Mouse (Mus musculus) gastrocnemius, adult 18-20 months (tissue): Measurements from ENCODE around the gene Zc3h6. TPM values are rescaled to one million over a fixed set of nuclear protein-coding genes. Genes with fewer than 3 reads are reported as not detected.

Experiments used
- DNase-seq: peaks from one replicate; pipeline ENCODE4 v3.0.0; 2021; ENCODE audit warnings: low spot score
- microRNA-seq: library from miRNA; unstranded; fragments of <30 nt; microRNA quantifications from one replicate; pipeline ENCODE4 v1.2.0, GENCODE M21; 2021
- total RNA-seq, 2 experiments: library from RNA; stranded (reverse); gene quantifications; 2 replicates each; pipeline ENCODE4 v1.2.3; 2021

Zc3h6 gene
- total RNA-seq, 2 experiments from 2014 or later, result 7.2 to 7.6 TPM

DNA sequence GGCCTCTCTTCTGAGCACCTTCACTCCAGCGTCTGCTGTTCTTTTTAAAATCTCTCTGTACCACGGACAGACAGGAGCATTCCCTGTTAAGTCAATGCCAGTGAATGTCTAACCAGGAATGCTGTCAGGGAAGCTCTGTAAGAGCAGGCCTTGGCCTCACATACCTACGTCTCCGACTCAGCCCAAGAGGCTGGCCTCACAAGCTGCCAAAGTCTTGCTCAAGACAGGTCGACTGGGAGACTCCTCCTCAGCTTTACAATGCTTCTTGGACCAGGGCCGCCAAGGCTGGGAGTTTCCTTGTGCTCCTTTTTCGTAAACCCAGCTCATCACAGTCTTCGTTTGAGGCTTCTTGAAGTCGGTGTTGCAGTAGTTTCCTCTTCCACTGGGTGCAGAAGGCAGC lies 57.6 kb downstream of the Zc3h6 start:
- no peak for DNase-seq

DNA sequence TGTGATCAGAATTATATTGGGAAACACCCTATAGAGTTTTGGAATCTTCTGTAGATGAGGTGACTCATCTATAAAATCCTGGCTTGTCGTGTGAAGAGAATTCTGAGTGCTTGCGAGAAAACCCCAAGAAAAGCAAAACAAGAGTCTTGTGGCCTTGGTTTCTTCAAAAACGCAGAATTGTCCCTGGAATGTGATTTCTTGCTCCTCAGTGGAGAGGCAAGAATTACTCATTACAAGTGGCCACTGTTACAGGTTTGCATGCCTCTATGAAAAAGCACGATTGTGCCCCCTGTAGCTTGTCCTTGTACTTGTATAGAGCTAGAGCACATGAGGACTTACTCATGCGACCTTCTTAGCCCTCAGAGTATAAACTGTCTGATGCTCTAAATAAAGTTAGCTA lies 68.2 kb downstream of the Zc3h6 start:
- DNase-seq, result no peak

DNA sequence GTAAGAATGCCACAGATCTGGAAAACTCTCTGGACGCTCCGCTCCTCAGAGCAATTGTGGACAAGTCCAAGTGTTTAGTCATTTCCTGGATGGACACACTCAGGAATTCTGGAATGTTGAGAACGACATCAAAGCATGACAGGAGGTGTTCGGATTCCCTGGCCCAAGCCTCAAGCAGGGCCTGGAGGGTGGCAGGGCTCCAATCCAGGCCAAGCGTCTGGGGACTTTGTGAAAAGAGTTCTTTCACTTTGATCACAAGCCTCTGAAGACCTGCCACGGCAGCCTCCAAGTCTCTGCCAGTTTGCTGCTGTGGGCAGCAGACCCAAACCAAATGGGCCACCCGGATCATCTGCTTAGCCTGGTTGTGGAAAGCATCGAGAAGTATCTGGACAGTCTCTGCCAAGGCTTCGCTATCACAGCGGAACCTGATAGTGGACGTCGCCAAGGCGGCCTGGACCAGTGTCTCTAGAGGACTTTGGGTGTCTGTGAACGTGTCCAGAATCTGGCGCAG lies 71.3 kb downstream of the Zc3h6 start:
- DNase-seq, result no peak

DNA sequence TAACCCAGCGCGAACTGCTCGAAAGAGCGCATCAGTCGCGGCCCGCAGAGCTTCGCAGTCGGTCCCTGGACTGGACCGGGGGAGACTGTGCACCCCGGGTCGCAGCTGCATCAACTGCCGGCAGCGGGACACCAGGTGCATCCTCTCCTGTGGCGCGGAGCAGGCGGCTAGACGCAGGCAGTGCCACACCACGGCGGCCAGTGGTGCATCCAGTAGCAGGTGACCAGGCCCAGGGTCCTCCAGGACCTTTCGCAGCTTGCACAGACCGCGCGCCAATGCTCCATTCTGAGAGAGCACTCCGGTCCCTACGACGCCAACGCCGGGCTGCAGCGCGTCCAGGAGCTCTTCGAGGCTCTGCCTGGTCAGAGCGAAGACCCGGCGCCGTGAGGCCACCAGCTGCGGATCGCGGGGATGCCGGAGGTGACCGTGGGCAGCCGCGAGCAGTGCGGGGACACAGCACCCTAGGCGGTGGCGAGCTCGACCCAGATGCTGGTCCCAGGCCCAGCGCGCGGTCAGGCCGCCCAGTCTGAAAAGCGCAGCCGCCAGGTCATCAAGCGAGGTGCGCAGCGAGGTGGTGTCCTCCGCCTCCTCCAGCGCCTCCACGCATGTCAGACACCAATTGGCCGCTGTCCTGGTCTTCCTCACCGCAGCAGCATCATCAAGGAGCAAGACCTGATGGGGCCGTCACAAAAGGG lies 71.9 kb downstream of the Zc3h6 start:
- peak; percentile 2 for DNase-seq

DNA sequence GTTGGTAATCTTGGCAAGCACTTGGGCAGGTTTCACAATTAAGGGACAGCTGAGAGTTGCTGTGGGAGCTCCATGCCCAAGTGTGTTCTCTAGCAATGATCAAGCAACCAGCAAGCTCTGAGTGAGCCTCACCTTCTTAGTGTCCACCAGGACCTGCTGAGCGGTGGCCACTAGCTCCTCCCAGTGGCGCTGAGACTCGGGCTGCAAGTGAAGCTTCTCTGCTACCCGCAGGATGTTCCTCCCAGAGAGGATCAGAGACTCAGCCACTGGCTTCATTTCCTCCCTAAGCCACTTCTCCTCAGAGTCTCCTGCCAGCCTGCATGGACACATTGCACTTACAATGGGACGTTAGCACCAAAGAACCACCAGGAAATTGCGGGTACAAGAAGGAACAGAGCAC lies 73.4 kb downstream of the Zc3h6 start:
- no peak for DNase-seq

DNA sequence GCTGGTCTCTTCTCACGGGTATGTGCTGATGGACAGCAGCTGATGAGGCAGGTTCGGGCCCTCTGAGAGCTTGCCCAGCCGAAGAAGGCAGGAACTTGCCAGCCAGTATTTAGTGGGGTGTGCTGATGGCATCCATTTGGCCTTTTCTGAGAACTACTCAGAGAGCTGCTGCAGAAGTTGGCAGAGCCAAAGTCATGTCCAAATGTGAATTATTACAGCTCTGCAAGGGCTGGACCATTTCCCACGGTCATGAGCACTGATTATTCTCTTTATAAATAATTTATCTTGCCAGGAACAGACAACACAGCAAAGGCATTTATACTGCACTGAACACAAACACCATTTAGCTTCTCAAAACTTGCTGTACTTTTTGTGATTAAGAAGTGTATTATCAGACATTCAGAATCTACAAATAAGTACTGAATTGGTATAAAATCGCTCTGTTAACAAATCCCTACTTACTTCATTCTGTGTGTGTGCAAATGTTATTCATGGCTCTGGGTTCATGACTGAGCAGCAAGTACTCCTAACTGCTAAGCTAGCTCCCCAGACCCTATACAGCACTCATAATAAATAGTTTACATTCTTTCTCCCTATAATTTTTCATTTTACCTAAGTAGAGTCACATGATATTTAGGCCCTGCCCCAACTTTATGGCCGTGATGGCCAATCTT lies 79.1 kb downstream of the Zc3h6 start:
- DNase-seq, result no peak

DNA sequence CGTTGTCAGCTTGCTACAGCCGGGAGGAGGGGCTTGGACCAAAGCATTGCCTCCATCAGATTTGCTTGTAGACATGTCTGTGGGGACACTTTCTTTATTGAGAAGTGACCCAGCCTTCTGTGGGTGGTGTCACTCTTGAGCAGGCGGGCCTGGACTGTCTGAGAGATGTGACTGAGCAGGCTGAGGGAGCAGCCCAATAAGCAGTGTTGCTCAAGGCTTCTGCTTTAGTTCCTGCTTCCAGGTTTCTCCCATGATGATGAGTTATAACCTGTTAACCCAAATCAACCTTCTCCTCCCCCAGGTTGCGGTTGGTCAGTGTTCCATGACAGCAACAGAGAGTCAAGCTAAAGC lies 79.6 kb downstream of the Zc3h6 start:
- no peak for DNase-seq

DNA sequence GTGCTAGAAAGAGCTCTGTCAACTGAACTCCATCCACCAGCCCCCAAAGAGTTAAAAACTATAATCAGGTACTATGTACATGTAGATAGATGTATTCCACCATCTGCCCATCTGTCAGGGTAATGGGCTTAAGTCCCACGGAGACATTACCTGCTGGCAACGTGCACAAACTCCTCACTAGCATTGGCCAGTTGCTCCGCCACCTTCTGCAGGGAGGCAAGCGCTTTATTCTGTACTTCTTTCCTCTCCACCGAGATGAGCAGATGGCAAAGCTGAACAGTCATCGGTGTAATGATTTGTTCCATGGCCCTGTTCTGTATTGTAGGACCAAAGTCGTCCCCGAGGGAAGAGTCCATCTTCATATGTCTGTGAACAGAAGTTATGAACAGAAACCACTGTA lies 80.6 kb downstream of the Zc3h6 start, which contains the start of gene Vinac1:
Vinac1 (minus strand) TSS at position 362 of the 400 bp plus-strand sequence.
- DNase-seq, result no peak

DNA sequence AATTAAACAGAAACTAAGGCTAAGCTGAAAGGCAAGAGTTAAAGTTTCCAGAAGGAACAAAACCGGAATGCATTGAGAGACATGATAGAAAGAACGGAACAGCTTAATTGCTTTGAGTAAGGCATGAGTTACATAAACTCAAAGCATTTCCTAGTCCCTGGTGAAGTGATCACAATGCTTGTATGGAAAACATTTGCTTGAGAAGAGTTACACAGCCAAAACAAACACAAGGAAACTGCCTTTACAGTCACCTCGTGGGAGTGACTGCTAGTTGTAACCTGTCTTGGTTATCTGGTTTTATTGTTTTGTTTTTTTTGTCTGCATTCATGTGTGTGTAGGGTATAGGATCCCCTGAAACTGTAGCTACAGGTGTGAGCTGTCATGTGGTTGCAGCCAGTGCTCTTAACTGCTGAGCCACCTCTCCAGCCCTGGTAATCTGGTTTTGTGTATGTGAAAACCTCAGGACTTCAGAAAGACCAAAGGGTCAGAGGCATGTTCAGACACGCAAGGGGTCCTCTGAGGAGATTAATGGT lies 85.3 kb downstream of the Zc3h6 start:
- no peak for DNase-seq

DNA sequence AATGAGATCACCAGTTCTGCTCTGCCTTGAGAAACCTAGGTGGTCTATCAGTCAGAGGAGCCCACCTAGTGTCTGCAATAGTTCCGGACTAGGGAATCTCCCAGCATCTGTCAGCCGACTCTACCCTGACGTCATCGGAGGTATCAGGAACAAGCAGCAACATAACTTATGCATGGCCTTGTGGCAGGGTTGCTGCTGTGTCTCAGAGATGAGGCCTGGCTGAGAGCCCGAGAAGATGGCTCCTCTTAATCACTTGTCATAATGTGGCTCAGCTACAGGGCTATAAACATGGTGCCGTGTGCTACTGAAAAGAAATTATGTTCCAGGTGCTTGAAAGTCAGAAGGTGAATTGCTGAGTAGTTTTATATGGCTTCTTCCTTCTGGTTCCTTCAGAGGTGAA lies 88.5 kb downstream of the Zc3h6 start:
- DNase-seq, result no peak

DNA sequence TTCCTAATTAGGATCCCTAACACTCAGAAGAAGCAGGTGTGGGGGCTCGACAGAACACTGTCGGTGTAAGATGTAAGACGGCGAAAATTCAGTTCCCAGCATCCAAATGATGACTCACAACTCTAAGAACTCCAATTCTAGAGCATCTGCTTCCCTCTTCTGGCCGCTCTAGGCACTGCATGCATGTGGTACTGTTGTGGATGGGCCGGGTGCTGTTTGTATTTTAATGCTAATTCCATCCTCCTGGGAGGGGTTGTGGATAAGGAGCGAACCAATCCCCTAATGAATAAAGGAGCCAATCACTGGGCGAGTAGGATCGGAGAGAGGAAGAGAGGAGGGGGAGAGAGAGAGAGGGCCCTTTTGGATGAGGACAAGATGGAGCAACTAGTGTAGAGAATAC lies 89.4 kb downstream of the Zc3h6 start:
- DNase-seq, result no peak

DNA sequence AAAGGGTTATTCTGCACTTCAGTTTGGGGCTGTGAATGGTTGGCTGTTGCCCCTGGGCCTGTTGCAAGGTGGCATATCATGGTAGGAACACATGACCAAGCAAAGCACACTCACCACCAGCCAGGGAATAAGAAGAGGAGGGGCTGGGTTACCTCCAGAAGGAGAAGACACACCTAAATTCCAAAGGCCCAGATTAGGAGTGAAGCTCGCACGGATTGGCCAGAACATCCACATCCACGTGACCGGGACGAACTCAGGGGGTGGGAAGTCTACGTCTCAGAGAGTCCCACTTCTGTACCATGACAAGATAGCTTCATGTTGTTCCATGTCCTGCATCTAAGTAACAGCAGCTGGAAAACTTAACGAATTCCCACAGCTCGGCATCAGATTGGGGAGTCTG lies 90.1 kb downstream of the Zc3h6 start:
- no peak for DNase-seq

DNA sequence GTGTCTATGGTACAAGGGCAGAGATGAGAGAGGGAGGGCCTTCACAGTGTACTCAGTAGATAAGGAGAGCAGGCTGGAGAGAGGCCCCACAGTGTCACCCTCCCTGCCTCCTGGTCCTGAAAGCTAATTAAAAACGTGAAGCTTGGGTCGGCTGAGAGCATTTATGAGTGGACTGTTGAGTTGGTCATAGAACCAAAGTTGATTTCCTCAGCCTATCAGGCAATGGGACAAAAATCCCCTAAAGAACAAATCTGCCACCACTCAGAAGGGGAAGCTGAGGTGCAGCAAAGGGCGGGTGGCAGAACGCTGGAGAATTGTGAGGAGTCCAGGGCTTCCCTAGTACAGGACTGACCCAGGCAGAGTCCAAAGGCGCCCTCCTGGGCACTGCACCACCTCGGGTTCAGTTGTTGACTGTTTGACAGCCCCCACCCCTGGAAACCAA lies 90.7 kb downstream of the Zc3h6 start:
- DNase-seq, result no peak

DNA sequence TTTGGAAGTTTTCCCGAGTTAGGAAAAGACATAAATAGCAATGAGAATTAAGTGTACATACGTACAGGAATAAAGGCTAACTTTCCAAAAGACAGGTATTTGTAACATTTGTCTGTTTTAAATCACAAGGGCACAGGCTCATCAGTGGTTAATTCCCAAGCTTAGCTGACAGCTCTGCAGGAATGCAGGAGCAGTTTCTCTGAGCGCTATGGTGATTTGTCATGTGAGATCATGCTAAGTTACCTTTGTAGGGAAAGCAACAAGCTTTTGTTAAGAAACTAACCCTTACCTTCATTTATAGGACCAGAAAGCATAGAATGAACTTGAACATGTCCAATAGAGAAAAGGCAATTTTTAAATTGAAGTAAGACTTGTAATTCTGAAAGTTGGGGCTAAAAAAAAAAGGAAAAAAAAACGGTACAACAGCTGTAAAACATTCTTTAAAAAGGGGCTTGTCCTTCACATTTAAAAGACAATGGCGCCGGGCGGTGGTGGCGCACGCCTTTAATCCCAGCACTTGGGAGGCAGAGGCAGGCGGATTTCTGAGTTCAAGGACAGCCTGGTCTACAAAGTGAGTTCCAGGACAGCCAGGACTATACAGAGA lies 94.4 kb downstream of the Zc3h6 start:
- DNase-seq, result no peak

DNA sequence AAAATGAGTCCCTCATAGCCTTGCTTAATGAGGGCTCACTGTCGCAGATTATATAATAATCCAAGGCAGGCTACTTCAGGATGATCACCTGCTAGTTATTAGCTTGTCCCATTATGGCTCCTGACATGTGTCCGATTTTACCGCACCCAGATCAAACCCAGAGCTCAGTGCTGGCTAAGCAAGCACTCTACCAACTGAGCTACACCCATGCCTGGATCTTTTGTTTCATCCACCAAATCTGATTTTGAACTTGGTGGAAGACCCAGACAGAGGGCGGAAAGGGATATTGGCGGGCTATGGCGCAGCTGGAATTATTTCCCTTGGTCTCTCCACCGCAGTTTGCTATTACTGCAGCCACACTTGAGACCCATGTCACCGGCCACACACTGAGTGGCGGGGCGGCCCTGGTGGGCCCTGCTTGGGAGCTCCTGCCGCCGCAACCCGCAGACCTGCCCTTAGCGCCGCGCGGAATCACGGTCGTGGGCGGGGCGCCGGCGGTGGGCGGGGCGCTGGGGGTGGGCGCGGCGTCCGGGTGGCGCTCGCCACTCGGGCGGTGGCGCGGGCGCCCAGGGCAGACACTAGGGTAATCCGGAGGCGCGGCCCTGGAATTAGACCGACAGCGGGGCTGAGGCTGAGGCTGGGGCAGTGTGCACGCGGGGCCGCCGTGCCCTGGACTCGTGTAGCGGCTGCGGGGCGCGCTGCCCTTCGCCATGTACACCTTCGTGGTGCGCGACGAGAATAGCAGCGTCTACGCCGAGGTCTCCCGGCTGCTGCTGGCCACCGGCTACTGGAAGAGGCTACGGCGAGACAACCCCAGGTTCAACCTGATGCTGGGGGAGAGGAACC lies 98.5 kb downstream of the Zc3h6 start, which contains the start of gene Ttl:
Ttl (plus strand) TSS at position 506 of the 846 bp plus-strand sequence.
- peak; percentile 72 for DNase-seq

DNA sequence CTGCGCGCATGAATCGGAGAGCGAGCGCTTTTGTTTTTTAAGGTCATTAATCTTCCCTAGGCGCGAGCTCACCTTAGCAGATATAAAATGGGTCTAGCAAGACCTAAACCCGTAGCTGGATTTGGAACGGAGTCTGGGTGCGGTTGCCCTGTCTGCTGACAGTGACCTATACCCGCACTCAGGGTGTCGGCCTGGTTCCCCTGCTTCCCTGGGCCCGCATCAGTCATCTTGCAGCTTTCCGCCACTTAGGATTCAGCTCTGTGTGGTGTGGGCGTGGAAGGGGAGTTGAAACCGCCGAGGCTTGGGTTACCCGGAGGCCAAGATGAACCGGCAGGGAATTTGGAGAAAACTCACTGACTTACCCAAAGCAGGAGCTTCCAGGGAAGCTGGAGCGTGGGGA lies 99.1 kb downstream of the Zc3h6 start:
- DNase-seq, result peak; percentile 35

Small RNA genes within 50 kb of the gene (microRNA-seq; reads per million reads assigned to microRNA genes)
- gene Gm22859, result not detected

Other genes with a start within 250 kb of the Zc3h6 start
- gene Tmem87b, start 149.3 kb upstream of the Zc3h6 start, total RNA-seq, result 10 to 100 TPM; 13.3 to 14.9 TPM
- gene Fbln7, start 104.4 kb upstream of the Zc3h6 start, total RNA-seq, result 1 to 10 TPM; 2.0 to 3.1 TPM
- gene Zc3h8, start 23.3 kb upstream of the Zc3h6 start, total RNA-seq, result 1 to 10 TPM; 8.4 to 8.9 TPM
- 10 to 100 TPM; 15.2 to 15.5 TPM for gene Gm10762, start 323 bp downstream of the Zc3h6 start, total RNA-seq
- gene Vinac1, start 80.8 kb downstream of the Zc3h6 start, total RNA-seq, result not detected
- 1 to 10 TPM; 6.1 to 8.6 TPM for gene Ttl, start 98.5 kb downstream of the Zc3h6 start, total RNA-seq
- 10 to 100 TPM in 1 of 2 experiments, 1 to 10 TPM in 1; 9.9 to 10.3 TPM for gene Polr1b, start 133.6 kb downstream of the Zc3h6 start, total RNA-seq
- 10 to 100 TPM in 1 of 2 experiments, 1 to 10 TPM in 1; 7.1 to 12.5 TPM for gene Chchd5, start 162.3 kb downstream of the Zc3h6 start, total RNA-seq
- 10 to 100 TPM; 11.3 to 21.8 TPM for gene Slc20a1, start 231.4 kb downstream of the Zc3h6 start, total RNA-seq